Mouse (Mus musculus): ENCODE measurements around the gene Macrod2. TPM values are rescaled to one million over a fixed set of nuclear protein-coding genes. Genes with fewer than 3 reads are reported as not detected.

The Macrod2 gene
- polyA plus RNA-seq, 1 experiment from 2014 or later = 22.7 TPM

- 69% methylated on average over 2 of the region's 2 CpGs for WGBS
- Histone ChIP-seq H3K27me3 (replicated peaks; ENCODE audit: insufficient read depth, low read length) (no peaks in the 10 kb centered on the region), H3K9me3 (ENCODE audit: low read length) (no peaks in the 10 kb centered on the region), H3K4me3 (ENCODE audit: low read depth, low read length) (no peak overlapping the region), H3K4me1 (ENCODE audit: insufficient read depth, low read depth, low read length) (no peaks in the 10 kb centered on the region), H3K4me2 (replicated peaks; ENCODE audit: low read depth, low read length) (no peak overlapping the region), H3K36me3 (ENCODE audit: insufficient read depth, low read length) (no peaks in the 10 kb centered on the region), H3K9ac (replicated peaks; ENCODE audit: low read depth) (no peak overlapping the region), H3K27ac (ENCODE audit: low read length) (no peak overlapping the region)
- DNase-seq (ENCODE audit: low spot score) (no peak), ATAC-seq (no peak)
- TF ChIP-seq CTCF (IDR thresholded peaks at IDR 0.05) = no peak
- no peak for TF ChIP-seq EP300 (IDR thresholded peaks at IDR 0.05)
Observed at GRCm38 (mm10) chr2:140959246-140959645, 564.1 kb downstream of the Macrod2 start.

- TF ChIP-seq CTCF (IDR thresholded peaks at IDR 0.05) (no peak), EP300 (IDR thresholded peaks at IDR 0.05) (no peak)
- H3K9ac ChIP-seq (replicated peaks; ENCODE audit: low read depth) = no peak overlapping the region
- H3K4me3 ChIP-seq (ENCODE audit: low read depth, low read length) = no peak overlapping the region
- 75% methylated on average over 2 of the region's 2 CpGs for WGBS
- no peaks in the 10 kb centered on the region for H3K9me3 ChIP-seq (ENCODE audit: low read length)
- no peaks in the 10 kb centered on the region for H3K36me3 ChIP-seq (ENCODE audit: insufficient read depth, low read length)
- no peak overlapping the region for H3K4me2 ChIP-seq (replicated peaks; ENCODE audit: low read depth, low read length)
- no peak for DNase-seq (ENCODE audit: low spot score)
- no peaks in the 10 kb centered on the region for H3K27me3 ChIP-seq (replicated peaks; ENCODE audit: insufficient read depth, low read length)
- no peak for ATAC-seq
- H3K27ac ChIP-seq (ENCODE audit: low read length) = no peak overlapping the region
- no peaks in the 10 kb centered on the region for H3K4me1 ChIP-seq (ENCODE audit: insufficient read depth, low read depth, low read length)
Observed at GRCm38 (mm10) chr2:140970181-140970580, 575.1 kb downstream of the Macrod2 start.

DNA sequence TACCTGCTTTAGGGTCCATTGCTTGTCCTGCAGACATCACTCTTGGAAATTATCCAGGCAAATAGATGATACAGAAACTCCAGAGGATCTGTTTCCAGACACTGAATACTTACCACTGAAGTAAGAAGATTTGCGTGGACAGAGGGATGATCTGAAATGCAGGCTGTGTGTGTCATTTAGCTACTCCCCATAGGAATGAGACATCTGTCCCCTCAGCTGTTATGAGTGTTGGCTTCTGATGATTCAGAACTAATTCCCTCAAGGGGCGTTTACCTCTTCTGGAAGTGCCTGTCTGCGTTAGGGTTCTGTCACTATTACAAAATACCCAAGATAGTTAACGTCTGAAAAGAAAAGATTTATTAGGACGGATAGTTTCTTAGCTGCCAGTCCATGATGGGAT lies 576.7 kb downstream of the Macrod2 start:
- Histone ChIP-seq H3K9ac (replicated peaks; ENCODE audit: low read depth) (no peak overlapping the region), H3K4me1 (ENCODE audit: insufficient read depth, low read depth, low read length) (no peaks in the 10 kb centered on the region), H3K4me3 (ENCODE audit: low read depth, low read length) (no peak overlapping the region), H3K9me3 (ENCODE audit: low read length) (no peaks in the 10 kb centered on the region), H3K36me3 (ENCODE audit: insufficient read depth, low read length) (no peaks in the 10 kb centered on the region), H3K4me2 (replicated peaks; ENCODE audit: low read depth, low read length) (no peak overlapping the region), H3K27me3 (replicated peaks; ENCODE audit: insufficient read depth, low read length) (no peaks in the 10 kb centered on the region), H3K27ac (ENCODE audit: low read length) (no peak overlapping the region)
- no peak for ATAC-seq
- DNase-seq (ENCODE audit: low spot score) = no peak
- TF ChIP-seq CTCF (IDR thresholded peaks at IDR 0.05) (no peak), EP300 (IDR thresholded peaks at IDR 0.05) (no peak)
- 59% methylated on average over 5 of the region's 5 CpGs for WGBS

- Histone ChIP-seq H3K9me3 (ENCODE audit: low read length) (no peaks in the 10 kb centered on the region), H3K4me2 (replicated peaks; ENCODE audit: low read depth, low read length) (no peak overlapping the region), H3K27ac (ENCODE audit: low read length) (no peak overlapping the region), H3K9ac (replicated peaks; ENCODE audit: low read depth) (no peak overlapping the region), H3K4me3 (ENCODE audit: low read depth, low read length) (no peak overlapping the region), H3K4me1 (ENCODE audit: insufficient read depth, low read depth, low read length) (no peaks in the 10 kb centered on the region), H3K36me3 (ENCODE audit: insufficient read depth, low read length) (no peaks in the 10 kb centered on the region), H3K27me3 (replicated peaks; ENCODE audit: insufficient read depth, low read length) (no peaks in the 10 kb centered on the region)
- ATAC-seq (no peak), DNase-seq (ENCODE audit: low spot score) (no peak)
- no peak for TF ChIP-seq EP300 (IDR thresholded peaks at IDR 0.05)
- no peak for TF ChIP-seq CTCF (IDR thresholded peaks at IDR 0.05)
- WGBS = 82% methylated on average over 3 of the region's 3 CpGs
Observed at GRCm38 (mm10) chr2:140985670-140986372, 590.7 kb downstream of the Macrod2 start.

GRCm38 (mm10) chr2:141003846-141004245 lies 608.7 kb downstream of the Macrod2 start:
- WGBS = 79% methylated on average over 5 of the region's 5 CpGs
- H3K27ac ChIP-seq (ENCODE audit: low read length) = no peak overlapping the region
- H3K4me1 ChIP-seq (ENCODE audit: insufficient read depth, low read depth, low read length) = no peaks in the 10 kb centered on the region
- no peaks in the 10 kb centered on the region for H3K9me3 ChIP-seq (ENCODE audit: low read length)
- no peak for TF ChIP-seq CTCF (IDR thresholded peaks at IDR 0.05)
- no peak for TF ChIP-seq EP300 (IDR thresholded peaks at IDR 0.05)
- no peak for DNase-seq (ENCODE audit: low spot score)
- no peak for ATAC-seq
- no peaks in the 10 kb centered on the region for H3K36me3 ChIP-seq (ENCODE audit: insufficient read depth, low read length)
- H3K4me2 ChIP-seq (replicated peaks; ENCODE audit: low read depth, low read length) = no peak overlapping the region
- H3K27me3 ChIP-seq (replicated peaks; ENCODE audit: insufficient read depth, low read length) = no peaks in the 10 kb centered on the region
- no peak overlapping the region for H3K9ac ChIP-seq (replicated peaks; ENCODE audit: low read depth)
- no peak overlapping the region for H3K4me3 ChIP-seq (ENCODE audit: low read depth, low read length)

DNA sequence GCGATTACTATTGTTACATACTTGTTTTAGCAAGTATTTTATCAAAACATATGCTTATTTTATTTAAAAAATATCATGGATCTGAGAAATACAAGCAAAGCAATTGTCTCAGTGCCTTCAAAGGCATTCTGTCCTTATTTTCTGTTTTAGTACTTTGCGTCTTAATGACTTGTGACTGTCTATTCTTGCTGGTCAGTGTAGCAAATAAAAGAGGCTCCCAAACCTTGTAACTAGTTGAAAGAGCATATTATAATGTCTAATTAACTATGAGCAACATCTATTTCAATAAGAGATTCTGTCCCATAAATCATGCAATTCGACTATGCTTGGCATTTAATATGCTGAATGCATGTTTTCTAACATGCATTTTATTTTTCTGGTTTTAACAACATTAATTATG lies 609.2 kb downstream of the Macrod2 start:
- Histone ChIP-seq H3K27ac (ENCODE audit: low read length) (no peak overlapping the region), H3K4me2 (replicated peaks; ENCODE audit: low read depth, low read length) (no peak overlapping the region), H3K36me3 (ENCODE audit: insufficient read depth, low read length) (no peaks in the 10 kb centered on the region), H3K4me3 (ENCODE audit: low read depth, low read length) (no peak overlapping the region), H3K9ac (replicated peaks; ENCODE audit: low read depth) (no peak overlapping the region), H3K9me3 (ENCODE audit: low read length) (no peaks in the 10 kb centered on the region), H3K4me1 (ENCODE audit: insufficient read depth, low read depth, low read length) (no peaks in the 10 kb centered on the region), H3K27me3 (replicated peaks; ENCODE audit: insufficient read depth, low read length) (no peaks in the 10 kb centered on the region)
- DNase-seq (ENCODE audit: low spot score) (no peak), ATAC-seq (no peak)
- TF ChIP-seq EP300 (IDR thresholded peaks at IDR 0.05) (no peak), CTCF (IDR thresholded peaks at IDR 0.05) (no peak)
- 77% methylated on average over 3 of the region's 3 CpGs for WGBS

Data from lung, postnatal 0 days (tissue).